Mouse (Mus musculus): ENCODE measurements at regions not wholly inside any gene's neighbourhood (a gene's known extent, or its start where the extent isn't known, plus 50 kb on each side); places are given as distances from the start of the nearest gene placed in this dataset.

DNA sequence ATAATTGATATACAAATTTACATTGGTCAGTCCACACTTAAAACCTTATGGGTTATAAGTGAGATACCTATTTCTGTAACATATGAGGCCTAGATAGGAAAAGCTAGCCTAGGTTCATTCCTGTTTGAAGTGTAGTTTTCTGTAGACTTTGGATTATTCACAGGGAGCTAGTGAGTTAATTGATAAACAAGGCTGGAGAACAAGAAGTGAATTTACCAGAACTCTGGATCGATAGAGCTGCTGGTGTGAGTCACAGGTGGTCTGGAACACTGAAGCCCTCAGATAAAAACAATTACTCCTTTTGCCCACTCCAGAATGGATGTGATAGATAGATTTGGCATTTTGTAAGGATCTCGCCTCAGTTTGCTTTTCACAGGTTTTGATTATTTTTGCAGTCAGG is 62.0 kb upstream of the Rtl1 start:
- DNase-seq (no peak), ATAC-seq (no peak)
- Histone ChIP-seq H3K9ac (no peak overlapping the region), H3K9me3 (ENCODE audit: low read length) (no peaks in the 10 kb centered on the region), H3K4me2 (ENCODE audit: low read depth) (no peak overlapping the region), H3K4me3 (ENCODE audit: low read depth, low read length) (no peak overlapping the region), H3K4me1 (ENCODE audit: insufficient read depth) (no peaks in the 10 kb centered on the region), H3K36me3 (ENCODE audit: insufficient read depth) (peaks cover 13% of the 10 kb centered on the region; the same call in 1 of the 2 replicates), H3K27me3 (ENCODE audit: insufficient read depth, low read length) (no peaks in the 10 kb centered on the region), H3K27ac (ENCODE audit: low read depth, low read length) (no peak overlapping the region)
- TF ChIP-seq CTCF (IDR thresholded peaks at IDR 0.05; ENCODE audit: low read depth), result no peak
- WGBS, result 83% methylated on average over 2 of the region's 2 CpGs

DNA sequence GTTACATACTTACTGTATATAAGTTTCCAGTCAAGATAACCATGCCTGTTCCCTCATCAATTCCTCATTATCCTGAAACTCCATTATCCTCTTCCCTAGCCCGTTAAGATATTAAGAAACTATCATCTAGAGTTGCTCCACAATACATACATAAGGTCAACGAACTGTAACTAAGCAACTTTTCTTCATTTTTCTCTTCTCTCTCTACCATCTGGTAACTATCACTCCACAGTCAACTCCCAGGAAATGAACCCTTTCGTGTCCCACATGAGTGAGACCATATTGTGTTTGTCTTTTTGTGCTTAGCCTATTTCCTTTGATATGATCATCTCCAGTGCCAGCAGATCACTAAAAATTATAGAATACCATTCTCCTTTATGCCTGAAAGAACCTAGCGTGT is 74.6 kb upstream of the Rtl1 start:
- DNase-seq (no peak), ATAC-seq (no peak)
- H3K4me1 ChIP-seq (ENCODE audit: insufficient read depth), result no peaks in the 10 kb centered on the region
- no peaks in the 10 kb centered on the region for H3K9me3 ChIP-seq (ENCODE audit: low read length)
- no peak overlapping the region for H3K4me3 ChIP-seq (ENCODE audit: low read depth, low read length)
- H3K27ac ChIP-seq (ENCODE audit: low read depth, low read length), result no peak overlapping the region
- peaks cover 8% of the 10 kb centered on the region; the same call in 1 of the 2 replicates for H3K36me3 ChIP-seq (ENCODE audit: insufficient read depth)
- 81% methylated on average over 4 of the region's 4 CpGs for WGBS
- no peak overlapping the region for H3K4me2 ChIP-seq (ENCODE audit: low read depth)
- no peak for TF ChIP-seq CTCF (IDR thresholded peaks at IDR 0.05; ENCODE audit: low read depth)
- no peaks in the 10 kb centered on the region for H3K27me3 ChIP-seq (ENCODE audit: insufficient read depth, low read length)
- no peak overlapping the region for H3K9ac ChIP-seq

DNA sequence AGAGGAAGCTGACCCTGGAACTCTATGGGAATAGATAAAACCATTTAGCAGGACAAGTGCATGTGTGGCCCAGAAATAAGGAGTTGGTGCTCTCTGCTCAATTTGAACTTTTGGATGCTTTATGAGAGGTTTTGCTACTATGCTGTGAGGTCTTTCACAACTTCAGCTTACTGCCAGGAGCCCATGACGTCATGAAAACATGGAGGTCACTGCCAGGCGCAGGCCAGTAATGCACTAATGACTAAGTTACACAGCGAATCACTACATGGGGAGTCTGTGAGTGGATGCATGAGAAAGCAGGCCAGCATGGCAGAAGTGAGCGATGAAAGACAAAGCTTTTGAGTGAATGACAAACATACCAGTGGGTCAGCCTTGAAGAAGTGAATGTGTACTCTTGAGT is 93.9 kb upstream of the Rtl1 start:
- ATAC-seq (no peak), DNase-seq (no peak)
- Histone ChIP-seq H3K36me3 (ENCODE audit: insufficient read depth) (peaks cover 44% of the 10 kb centered on the region), H3K9me3 (ENCODE audit: low read length) (no peaks in the 10 kb centered on the region), H3K27me3 (ENCODE audit: insufficient read depth, low read length) (no peaks in the 10 kb centered on the region), H3K9ac (no peak overlapping the region), H3K4me3 (ENCODE audit: low read depth, low read length) (no peak overlapping the region), H3K4me2 (ENCODE audit: low read depth) (no peak overlapping the region), H3K4me1 (ENCODE audit: insufficient read depth) (no peaks in the 10 kb centered on the region), H3K27ac (ENCODE audit: low read depth, low read length) (no peak overlapping the region)
- no peak for TF ChIP-seq CTCF (IDR thresholded peaks at IDR 0.05; ENCODE audit: low read depth)
- WGBS, result 87% methylated on average over 4 of the region's 4 CpGs

DNA sequence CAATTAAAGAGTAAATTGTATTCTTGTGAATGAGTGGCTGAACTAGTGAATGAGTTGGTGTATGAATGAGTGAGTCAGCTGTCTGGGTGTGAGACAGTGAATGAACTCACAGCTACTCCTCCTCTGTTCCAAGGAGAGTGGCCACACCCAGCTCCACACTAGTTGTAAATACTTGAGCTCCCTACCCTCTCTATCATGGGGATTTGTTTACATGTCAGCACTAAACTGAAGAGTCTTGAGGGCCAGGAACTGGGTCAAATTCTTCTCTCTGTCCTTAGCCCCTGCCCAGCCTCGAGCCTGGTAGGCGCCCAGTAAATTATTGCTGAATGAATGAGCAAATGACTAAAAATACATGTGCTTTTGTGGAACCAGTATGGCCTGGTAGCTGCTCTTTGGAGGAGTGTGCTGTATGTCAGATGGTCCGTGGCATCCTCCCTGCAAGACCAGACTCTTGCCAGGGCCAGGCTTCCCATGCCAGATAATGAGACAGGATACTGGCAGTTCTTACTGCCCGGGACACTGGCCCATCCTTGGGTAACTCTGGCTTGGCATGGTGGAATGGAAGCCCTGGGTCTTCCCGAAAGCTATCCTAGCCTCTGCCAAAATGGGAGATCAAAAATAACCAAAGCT is 94.8 kb upstream of the Rtl1 start:
- Histone ChIP-seq H3K27me3 (ENCODE audit: insufficient read depth, low read length) (no peaks in the 10 kb centered on the region), H3K9me3 (ENCODE audit: low read length) (no peaks in the 10 kb centered on the region), H3K36me3 (ENCODE audit: insufficient read depth) (peaks cover 45% of the 10 kb centered on the region), H3K27ac (ENCODE audit: low read depth, low read length) (no peak overlapping the region), H3K4me2 (ENCODE audit: low read depth) (no peak overlapping the region), H3K4me1 (ENCODE audit: insufficient read depth) (no peaks in the 10 kb centered on the region), H3K4me3 (ENCODE audit: low read depth, low read length) (no peak overlapping the region), H3K9ac (no peak overlapping the region)
- peak; percentile 38; the same call in 1 of the 2 replicates for ATAC-seq
- WGBS, result 74% methylated on average over 5 of the region's 5 CpGs
- no peak for TF ChIP-seq CTCF (IDR thresholded peaks at IDR 0.05; ENCODE audit: low read depth)
- peak; percentile 18 for DNase-seq

DNA sequence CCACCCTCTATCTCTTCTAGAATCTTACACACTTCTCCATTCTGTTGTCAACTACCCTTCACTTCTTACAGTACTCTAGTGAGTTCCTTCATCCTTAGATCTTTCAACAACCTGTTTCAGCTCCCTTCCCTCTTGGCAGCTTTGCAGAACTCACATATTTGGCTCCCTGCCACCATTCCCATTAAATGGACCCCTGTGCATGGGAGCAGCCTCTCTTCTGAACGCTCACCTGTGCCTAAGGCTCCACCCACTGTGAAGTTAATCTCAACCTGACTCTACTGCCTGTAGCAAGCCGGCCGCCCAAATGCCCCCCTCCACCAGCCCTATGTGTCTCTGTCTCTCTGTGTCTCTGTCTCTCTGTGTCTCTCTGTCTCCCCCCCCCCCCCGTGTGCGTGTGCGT is 106.7 kb upstream of the Rtl1 start:
- Histone ChIP-seq H3K9me3 (ENCODE audit: low read length) (no peaks in the 10 kb centered on the region), H3K27me3 (ENCODE audit: insufficient read depth, low read length) (no peaks in the 10 kb centered on the region), H3K27ac (ENCODE audit: low read depth, low read length) (no peak overlapping the region), H3K36me3 (ENCODE audit: insufficient read depth) (0 out of 2 replicates have a peak, but pooled peaks cover 13% of the 10 kb centered on the region), H3K9ac (no peak overlapping the region), H3K4me1 (ENCODE audit: insufficient read depth) (no peaks in the 10 kb centered on the region), H3K4me3 (ENCODE audit: low read depth, low read length) (no peak overlapping the region), H3K4me2 (ENCODE audit: low read depth) (no peak overlapping the region)
- no peak for TF ChIP-seq CTCF (IDR thresholded peaks at IDR 0.05; ENCODE audit: low read depth)
- ATAC-seq (no peak), DNase-seq (no peak)
- 75% methylated on average over 6 of the region's 6 CpGs for WGBS

DNA sequence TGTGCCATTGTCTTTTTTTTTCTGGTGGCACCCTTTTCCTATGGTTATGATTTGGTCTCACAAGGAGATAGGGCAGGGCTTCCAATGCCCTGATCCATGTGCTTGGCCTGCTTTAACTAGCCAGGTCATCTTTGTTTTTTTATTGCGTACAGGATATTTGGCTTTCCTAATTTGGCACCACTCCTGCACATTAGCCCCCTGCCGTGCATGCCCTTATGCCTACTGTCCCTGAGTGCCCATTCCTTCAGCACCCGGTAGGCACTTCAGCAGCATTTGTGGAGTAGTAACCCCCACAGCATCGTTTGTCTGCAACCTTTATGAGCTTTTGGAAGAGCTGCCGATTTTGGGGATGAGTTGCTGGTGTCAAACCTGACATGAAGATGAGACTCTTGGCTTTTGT is 109.5 kb upstream of the Rtl1 start:
- Histone ChIP-seq H3K4me3 (ENCODE audit: low read depth, low read length) (no peak overlapping the region), H3K4me1 (ENCODE audit: insufficient read depth) (no peaks in the 10 kb centered on the region), H3K9ac (no peak overlapping the region), H3K4me2 (ENCODE audit: low read depth) (no peak overlapping the region), H3K27me3 (ENCODE audit: insufficient read depth, low read length) (no peaks in the 10 kb centered on the region), H3K9me3 (ENCODE audit: low read length) (no peaks in the 10 kb centered on the region), H3K36me3 (ENCODE audit: insufficient read depth) (peaks cover 20% of the 10 kb centered on the region; the same call in 1 of the 2 replicates), H3K27ac (ENCODE audit: low read depth, low read length) (no peak overlapping the region)
- no peak for TF ChIP-seq CTCF (IDR thresholded peaks at IDR 0.05; ENCODE audit: low read depth)
- ATAC-seq, result no peak
- no peak for DNase-seq
- WGBS, result 93% methylated on average over 5 of the region's 5 CpGs

DNA sequence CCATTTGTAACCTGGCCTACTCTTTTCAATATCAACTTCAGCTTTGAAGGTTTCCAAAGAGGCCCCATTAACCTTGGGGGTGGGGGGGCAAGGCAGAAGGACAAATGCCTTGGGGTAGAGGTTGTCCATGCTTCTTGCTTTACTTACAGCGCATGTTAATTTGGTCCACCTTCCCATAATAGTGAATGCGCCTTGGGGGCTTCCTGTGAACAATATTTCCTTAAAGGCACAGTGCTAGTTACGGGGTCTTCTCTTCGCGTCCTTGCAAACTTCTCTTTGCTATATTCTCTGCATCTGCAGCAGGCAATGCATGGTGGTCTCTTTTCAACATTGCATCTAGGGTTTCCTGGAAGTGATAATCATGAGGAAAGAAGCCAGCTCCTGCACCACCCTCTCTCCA is 111.3 kb upstream of the Rtl1 start:
- Histone ChIP-seq H3K9ac (no peak overlapping the region), H3K27me3 (ENCODE audit: insufficient read depth, low read length) (no peaks in the 10 kb centered on the region), H3K9me3 (ENCODE audit: low read length) (no peaks in the 10 kb centered on the region), H3K4me2 (ENCODE audit: low read depth) (no peak overlapping the region), H3K36me3 (ENCODE audit: insufficient read depth) (peaks cover 34% of the 10 kb centered on the region), H3K4me3 (ENCODE audit: low read depth, low read length) (no peak overlapping the region), H3K27ac (ENCODE audit: low read depth, low read length) (no peak overlapping the region), H3K4me1 (ENCODE audit: insufficient read depth) (no peaks in the 10 kb centered on the region)
- DNase-seq (no peak), ATAC-seq (no peak)
- 98% methylated on average over 5 of the region's 5 CpGs for WGBS
- TF ChIP-seq CTCF (IDR thresholded peaks at IDR 0.05; ENCODE audit: low read depth), result no peak
